9 mouse cellular contexts compared by ENCODE assay signal in the genomic region with DNA sequence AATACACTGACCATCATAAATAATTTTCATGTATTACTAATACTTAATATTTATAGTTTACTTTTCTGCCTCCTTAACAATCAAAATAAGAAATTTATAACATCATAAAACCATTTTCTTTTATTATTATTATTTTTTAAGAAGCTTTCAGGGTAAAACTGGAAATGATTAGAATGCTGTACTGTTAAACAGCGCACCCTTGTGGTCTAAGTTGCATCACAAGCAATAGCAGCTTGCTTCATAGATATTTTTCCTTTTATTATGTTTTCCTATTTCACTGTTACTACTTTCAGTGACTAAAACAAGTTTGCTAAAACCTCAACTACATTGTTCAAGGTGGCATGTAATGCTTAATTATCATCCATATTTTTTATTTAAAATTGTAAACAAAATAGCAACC.
A peak's percentile ranks its signal among the peaks of the same experiment; 100 is the strongest.
DNase-seq lines count a peak whose midpoint lies in the region; ATAC-seq and TF ChIP-seq lines count a peak whose summit lies in the region.
"Had no signal": no experiment of that assay in that cellular context is flagged by ENCODE, and none has a peak within 500 bp of the region (broad histone marks: within the 10 kb centered on the region; RNA-seq: fewer than 3 reads in every experiment).

No protein-coding gene starts in this region.

- no peak overlapping the region for H3K4me3 ChIP-seq in heart, adult 2 months
- H3K4me3 ChIP-seq in liver, embryonic 14.5 days (ENCODE audit: insufficient read depth in 1 of 2, low read depth in 2 of 2, low read length in 2 of 2): no peak overlapping the region
- H3K4me3 ChIP-seq in forebrain, embryonic 15.5 days: no peak overlapping the region
- H3K4me3 ChIP-seq: neural tube, embryonic 12.5 days had no signal

- H3K27ac ChIP-seq in heart, adult 2 months: peak overlapping the region; percentile 38
- H3K27ac ChIP-seq in liver, embryonic 14.5 days: no peak overlapping the region
- no peak overlapping the region for H3K27ac ChIP-seq in forebrain, embryonic 15.5 days (replicated peaks)
- H3K27ac ChIP-seq: neural tube, embryonic 12.5 days had no signal

- H3K9ac ChIP-seq in heart, adult 2 months (ENCODE audit: low read depth, low read length): no peak overlapping the region
- no peak overlapping the region for H3K9ac ChIP-seq in liver, embryonic 14.5 days (replicated peaks)
- H3K9ac ChIP-seq in forebrain, embryonic 15.5 days (replicated peaks): no peak overlapping the region
- H3K9ac ChIP-seq: neural tube, embryonic 12.5 days had no signal

- H3K9me3 ChIP-seq in liver, embryonic 14.5 days (ENCODE audit: control insufficient read depth, low read length): no peaks in the 10 kb centered on the region
- H3K9me3 ChIP-seq in forebrain, embryonic 15.5 days: no peaks in the 10 kb centered on the region
- H3K9me3 ChIP-seq: neural tube, embryonic 12.5 days had no signal

- no peak for TF ChIP-seq POLR2A in heart, adult 2 months (IDR thresholded peaks at IDR 0.05; ENCODE audit: insufficient read depth, low read depth, low read length)

- peaks cover 19% of the 10 kb centered on the region for H3K36me3 ChIP-seq in heart, adult 2 months (ENCODE audit: control insufficient read depth, insufficient read depth, low read length)
- no peaks in the 10 kb centered on the region for H3K36me3 ChIP-seq in liver, embryonic 14.5 days (replicated peaks; ENCODE audit: control insufficient read depth, insufficient read depth, low read depth)
- no peaks in the 10 kb centered on the region for H3K36me3 ChIP-seq in forebrain, embryonic 15.5 days
- H3K36me3 ChIP-seq: neural tube, embryonic 12.5 days had no signal

- H3K4me2 ChIP-seq in liver, embryonic 14.5 days (ENCODE audit: low read depth): no peak overlapping the region
- H3K4me2 ChIP-seq in forebrain, embryonic 15.5 days (replicated peaks): no peak overlapping the region
- H3K4me2 ChIP-seq: neural tube, embryonic 12.5 days had no signal

- DNase-seq in heart, adult 2 months: no peak
- no peak for DNase-seq in heart, adult 11 months
- DNase-seq in thymus, postnatal 0 days (ENCODE audit: low spot score): peak; percentile 30
- DNase-seq in thymus, adult 18-20 months: no peak
- DNase-seq in embryo, embryonic 11.5 days (ENCODE audit: low read depth, low spot score): peak; percentile 27
- DNase-seq in liver, embryonic 14.5 days (ENCODE audit: low read depth in 3 of 3, low spot score in 3 of 3): no peak
- DNase-seq in neural tube, embryonic 10.5 days (ENCODE audit: extremely low spot score, low spot score): no peak

- no peak for ATAC-seq in liver, embryonic 14.5 days (ENCODE audit: insufficient read depth)
- ATAC-seq in forebrain, embryonic 15.5 days (replicated peaks): no peak

- H3K79me2 ChIP-seq in heart, adult 2 months (replicated peaks; ENCODE audit: control insufficient read depth, insufficient read depth, low read length): no peaks in the 10 kb centered on the region

- no peak for TF ChIP-seq EP300 in heart, adult 2 months (IDR thresholded peaks at IDR 0.05; ENCODE audit: insufficient read depth, low read depth, low read length)
- TF ChIP-seq EP300 in liver, embryonic 14.5 days (IDR thresholded peaks at IDR 0.05; ENCODE audit: low read depth): no peak

- TF ChIP-seq CTCF in heart, adult 2 months (IDR thresholded peaks at IDR 0.05): peak; percentile 90
- peak; percentile 47; the same call in 1 of the 2 replicates for TF ChIP-seq CTCF in liver, embryonic 14.5 days (IDR thresholded peaks at IDR 0.05; ENCODE audit: low read depth)

- H3K4me1 ChIP-seq in heart, adult 2 months (ENCODE audit: control insufficient read depth, insufficient read depth, low read length): peaks cover 1% of the 10 kb centered on the region; the same call in 1 of the 2 replicates
- no peaks in the 10 kb centered on the region for H3K4me1 ChIP-seq in liver, embryonic 14.5 days (replicated peaks; ENCODE audit: control insufficient read depth in 2 of 2, insufficient read depth in 2 of 2, low read length in 1 of 2)
- peaks cover 7% of the 10 kb centered on the region for H3K4me1 ChIP-seq in forebrain, embryonic 15.5 days
- H3K4me1 ChIP-seq: neural tube, embryonic 12.5 days had no signal

- 2% methylated on average over 1 of the region's 1 CpGs for WGBS in heart, adult 2 months
- WGBS in liver, embryonic 14.5 days (ENCODE audit: insufficient replicate concordance): 0% methylated on average over 1 of the region's 1 CpGs
- 10% methylated on average over 1 of the region's 1 CpGs for WGBS in forebrain, embryonic 15.5 days

- intact Hi-C loops in heart, adult 2 months (cut with DNase I): loop anchor here (1.0 kb wide), 1 partner anchor 156 kb away; no protein-coding TSS in a partner anchor

- no peaks in the 10 kb centered on the region for H3K27me3 ChIP-seq in heart, adult 2 months (ENCODE audit: control insufficient read depth, insufficient read depth, low read length)
- H3K27me3 ChIP-seq in liver, embryonic 14.5 days (ENCODE audit: control insufficient read depth, insufficient read depth, low read length): no peaks in the 10 kb centered on the region
- no peaks in the 10 kb centered on the region for H3K27me3 ChIP-seq in forebrain, embryonic 15.5 days
- H3K27me3 ChIP-seq: neural tube, embryonic 12.5 days had no signal

Comparison
In these comparisons a context has a peak if more than half of its experiments do, and no peak if none do; other contexts are left out.
1. DNase-seq: peak in thymus, postnatal 0 days (single experiment) and embryo, embryonic 11.5 days (single experiment); none in heart, adult 2 months (0 of 2), heart, adult 11 months (single experiment), thymus, adult 18-20 months (0 of 2), liver, embryonic 14.5 days (0 of 3) and neural tube, embryonic 10.5 days (single experiment).